Mouse (Mus musculus) CH12.LX (cell line): ENCODE data around the gene Mn1. TPM values are rescaled to one million over a fixed set of nuclear protein-coding genes. Genes with fewer than 3 reads are reported as not detected.

Experiments used
- DNase-seq: peaks from one replicate; pipeline ENCODE4 v3.0.0-alpha.2; 2013; ENCODE audit errors: extremely low read depth
- H3K27ac ChIP-seq: 2 replicates; pipeline ENCODE4 v1.5.1; 2012; ENCODE audit warnings: low read depth, mild to moderate bottlenecking, control low read depth, moderate library complexity; ENCODE audit not compliant: insufficient read depth
- H3K27me3 ChIP-seq: replicated peaks from 2 replicates; pipeline ENCODE3; 2012; ENCODE audit warnings: inconsistent platforms
- H3K36me3 ChIP-seq, 2 experiments: replicated peaks in 1 of 2; 2 replicates each; pipeline versions ENCODE3 to v1.6.1; 2012; ENCODE audit warnings: inconsistent platforms in 1 of 2, low read length in 1 of 2, mild to moderate bottlenecking in 1 of 2, mixed read lengths in 1 of 2, moderate library complexity in 1 of 2; ENCODE audit not compliant: control insufficient read depth in 1 of 2, insufficient read depth in 1 of 2
- H3K4me1 ChIP-seq, 2 experiments: 2 replicates each; pipeline ENCODE4 v1.6.1; 2012; ENCODE audit warnings: inconsistent platforms in 1 of 2, moderate library complexity in 1 of 2; ENCODE audit not compliant: insufficient read depth in 2 of 2, control insufficient read depth in 1 of 2
- H3K4me2 ChIP-seq: 2 replicates; pipeline ENCODE4 v1.6.1; 2012; ENCODE audit warnings: low read depth, mild to moderate bottlenecking, control low read depth; ENCODE audit not compliant: poor library complexity, insufficient read depth, severe bottlenecking
- H3K4me3 ChIP-seq, 3 experiments: fragments of 150-350 bp in 1 of 3; sonication (generic) in 1 of 3; replicated peaks in 1 of 3; 2 replicates each; pipeline versions ENCODE3 to v1.5.1; 2011 to 2012; ENCODE audit warnings: low read depth in 2 of 3, low read length in 2 of 3, mild to moderate bottlenecking in 2 of 3, moderate library complexity in 2 of 3, control low read depth in 1 of 3, improper control_type of control experiment in 1 of 3, inconsistent platforms in 1 of 3, mixed read lengths in 1 of 3; ENCODE audit not compliant: poor library complexity in 1 of 3
- H3K79me2 ChIP-seq: replicated peaks from 2 replicates; pipeline ENCODE4 v1.6.1; 2012; ENCODE audit warnings: mild to moderate bottlenecking, moderate library complexity; ENCODE audit not compliant: control insufficient read depth, poor library complexity, insufficient read depth, severe bottlenecking; ENCODE audit errors: extremely low read depth
- H3K9ac ChIP-seq: 2 replicates; pipeline ENCODE4 v1.6.1; 2012; ENCODE audit warnings: low read depth, mild to moderate bottlenecking, control low read depth, moderate library complexity; ENCODE audit not compliant: insufficient read depth
- H3K9me3 ChIP-seq: replicated peaks from 2 replicates; pipeline ENCODE3; 2012; ENCODE audit warnings: low read length, inconsistent platforms, mixed read lengths
- BHLHE40 ChIP-seq: IDR thresholded peaks from 2 replicates; pipeline ENCODE4 v1.6.1; 2011; ENCODE audit warnings: mild to moderate bottlenecking, low read depth, low read length, improper control_type of control experiment
- CHD1 ChIP-seq: IDR thresholded peaks from 2 replicates; pipeline ENCODE4 v1.6.1; 2012; ENCODE audit warnings: low read depth, low read length, improper control_type of control experiment, inconsistent platforms
- E2F4 ChIP-seq: IDR thresholded peaks from 2 replicates; pipeline ENCODE4 v1.6.1; 2011; ENCODE audit warnings: low read depth, low read length, improper control_type of control experiment; ENCODE audit not compliant: insufficient replicate concordance
- ELF1 ChIP-seq: IDR thresholded peaks from 2 replicates; pipeline ENCODE4 v1.6.1; 2014; ENCODE audit warnings: low read depth, mild to moderate bottlenecking, inconsistent platforms, low read length, improper control_type of control experiment
- EP300 ChIP-seq: IDR thresholded peaks from 2 replicates; pipeline ENCODE4 v1.6.1; 2011; ENCODE audit warnings: low read length, improper control_type of control experiment
- GABPA ChIP-seq: IDR thresholded peaks from 2 replicates; pipeline ENCODE4 v1.6.1; 2012; ENCODE audit warnings: low read depth, low read length, improper control_type of control experiment, inconsistent platforms; ENCODE audit not compliant: insufficient replicate concordance
- HCFC1 ChIP-seq: IDR thresholded peaks from 2 replicates; pipeline ENCODE4 v1.6.1; 2012; ENCODE audit warnings: low read depth, mild to moderate bottlenecking, inconsistent platforms, low read length, improper control_type of control experiment
- IRF4 ChIP-seq: IDR thresholded peaks from 2 replicates; pipeline ENCODE4 v1.6.1; 2014; ENCODE audit warnings: low read depth, mild to moderate bottlenecking, inconsistent platforms, low read length, improper control_type of control experiment
- MAFK ChIP-seq: IDR thresholded peaks from 2 replicates; pipeline ENCODE4 v1.6.1; 2011; ENCODE audit warnings: low read length, improper control_type of control experiment; ENCODE audit not compliant: insufficient replicate concordance
- MAX ChIP-seq: IDR thresholded peaks from 2 replicates; pipeline ENCODE4 v1.6.1; 2011; ENCODE audit warnings: low read length, improper control_type of control experiment
- MYC ChIP-seq: IDR thresholded peaks from 2 replicates; pipeline ENCODE4 v1.6.1; 2011; ENCODE audit warnings: low read depth, mild to moderate bottlenecking, improper control_type of control experiment, low read length
- NELFE ChIP-seq: IDR thresholded peaks from 2 replicates; pipeline ENCODE4 v1.6.1; 2011; ENCODE audit warnings: low read depth, low read length, improper control_type of control experiment
- PAX5 ChIP-seq: IDR thresholded peaks from 2 replicates; pipeline ENCODE4 v1.6.1; 2012; ENCODE audit warnings: low read length, inconsistent platforms, mixed read lengths
- POLR2AphosphoS2 ChIP-seq: IDR thresholded peaks from 2 replicates; pipeline ENCODE4 v1.6.1; 2011; ENCODE audit warnings: low read depth, low read length, improper control_type of control experiment
- RCOR1 ChIP-seq: conservative IDR thresholded peaks from 2 replicates; pipeline ENCODE4 v1.6.1; 2012; ENCODE audit warnings: low read depth, mild to moderate bottlenecking, inconsistent platforms, low read length, improper control_type of control experiment
- SMC3 ChIP-seq: IDR thresholded peaks from 2 replicates; pipeline ENCODE4 v1.6.1; 2011; ENCODE audit warnings: low read depth, low read length, improper control_type of control experiment
- TBP ChIP-seq: conservative IDR thresholded peaks from 2 replicates; pipeline ENCODE4 v1.6.1; 2011; ENCODE audit warnings: low read depth, low read length, improper control_type of control experiment
- ZKSCAN1 ChIP-seq: IDR thresholded peaks from 2 replicates; pipeline ENCODE4 v1.6.1; 2012; ENCODE audit warnings: low read depth, inconsistent platforms, low read length, improper control_type of control experiment, borderline replicate concordance
- ZMIZ1 ChIP-seq: IDR thresholded peaks from 2 replicates; pipeline ENCODE4 v1.6.1; 2012; ENCODE audit warnings: low read depth, mild to moderate bottlenecking, inconsistent platforms, low read length, improper control_type of control experiment
- dilution Hi-C: fragments of 300-500 bp; cut with MboI; formaldehyde crosslinking; loops from 2 replicates; pipeline ENCODE4 v1.14.3; 2020; ENCODE audit warnings: low sequenced_read_pairs; ENCODE audit not compliant: extremely low pct_unique_long_range_greater_than_20kb, extremely low pct_ligation_motif_present
- in situ Hi-C: fragments of 300-500 bp; cut with MboI; formaldehyde crosslinking; loops from 3 replicates; pipeline ENCODE4 v1.14.3; 2019; ENCODE audit warnings: low sequenced_read_pairs, low pct_ligation_motif_present, low pct_unique_long_range_greater_than_20kb, mixed read lengths
- polyA plus RNA-seq: library from polyadenylated mRNA; unstranded; fragments of >175 nt; gene quantifications from 2 replicates; pipeline ENCODE4 v1.2.1, GENCODE M21; 2012; ENCODE audit warnings: low read depth; ENCODE audit not compliant: insufficient read length
- total RNA-seq, 2 experiments: library from RNA; depleted of rRNA; stranded (reverse); fragments of 300-350 nt in 1 of 2; fragments of >200 nt in 1 of 2; gene quantifications; 2 replicates each; pipeline ENCODE4 v1.2.3; 2012 to 2014

The Mn1 gene
- not detected in 2 replicates for total RNA-seq (2012; rRNA removed)
- total RNA-seq (2014; rRNA removed): not detected in 2 replicates
- polyA plus RNA-seq: not detected in 2 replicates

- no peaks in the 10 kb centered on the region for H3K79me2 ChIP-seq
- no peak within 1 kb of the TSS for H3K27ac ChIP-seq
- H3K9me3 ChIP-seq: peaks cover 55% of the 10 kb centered on the region
- H3K27me3 ChIP-seq: peaks cover 11% of the 10 kb centered on the region
- peak within 1 kb of the TSS in 1 of 3 experiments; percentile 5 for H3K4me3 ChIP-seq
- H3K9ac ChIP-seq: no peak within 1 kb of the TSS
- in situ Hi-C loops (no loop called here), dilution Hi-C loops (no loop called here)
- H3K4me2 ChIP-seq: no peak within 1 kb of the TSS
- TF ChIP-seq IRF4: no peak
- no peak for TF ChIP-seq ZMIZ1
- no peak for TF ChIP-seq NELFE
- TF ChIP-seq BHLHE40: no peak
- TF ChIP-seq SMC3: no peak
- no peak for TF ChIP-seq CHD1
- TF ChIP-seq RCOR1: no peak
- TF ChIP-seq MAFK: no peak
- DNase-seq: no peak
- no peaks in the 10 kb centered on the region for H3K4me1 ChIP-seq
- no peaks in the 10 kb centered on the region for H3K36me3 ChIP-seq
Observed at GRCm38 (mm10) chr5:111416591-111417374, at the start of gene Mn1. TSS of gene Mn1 (plus strand) at chr5:111417362.

GRCm38 (mm10) chr5:111367937-111368517 is 49.1 kb upstream of the Mn1 start:
- peaks cover 54 to 91% of the 10 kb centered on the region in 2 experiments for H3K36me3 ChIP-seq
- in situ Hi-C loops: no loop called here

More at GRCm38 (mm10) chr5:111367937-111368517, 49.1 kb upstream of the Mn1 start:
- H3K4me1 ChIP-seq: no peaks in the 10 kb centered on the region
- H3K4me2 ChIP-seq: no peak overlapping the region
- H3K27me3 ChIP-seq: no peaks in the 10 kb centered on the region
- H3K27ac ChIP-seq: no peak overlapping the region
- no peaks in the 10 kb centered on the region for H3K9me3 ChIP-seq
- H3K9ac ChIP-seq: no peak overlapping the region
- no peak for DNase-seq
- dilution Hi-C loops: no loop called here
- no peak for TF ChIP-seq IRF4
- TF ChIP-seq ZKSCAN1: no peak
- no peak for TF ChIP-seq TBP
- TF ChIP-seq GABPA: no peak
- no peak for TF ChIP-seq MAX
- no peak for TF ChIP-seq ELF1
- no peak for TF ChIP-seq E2F4
- no peak for TF ChIP-seq HCFC1
- no peak for TF ChIP-seq SMC3
- no peak for TF ChIP-seq EP300
- TF ChIP-seq PAX5: no peak
- no peak for TF ChIP-seq ZMIZ1
- TF ChIP-seq MYC: no peak
- no peak for TF ChIP-seq RCOR1
- TF ChIP-seq POLR2AphosphoS2: no peak
- H3K79me2 ChIP-seq: peaks cover 4% of the 10 kb centered on the region
- H3K4me3 ChIP-seq: no peak overlapping the region
